Mouse (Mus musculus) ZHBTc4 (cell line): Measurements from ENCODE around the gene Pwp2.

Experiments
- DNase-seq: peaks from one replicate; pipeline ENCODE4 v3.0.0-alpha.2; 2011; ENCODE audit warnings: low read depth, low spot score

Gene Pwp2

GRCm38 (mm10) chr10:78184531-78185380, at the start of gene Pwp2:
Gene Pwp2, minus strand, starts transcription at chr10:78185149.
- peak; percentile 98 for DNase-seq

DNA sequence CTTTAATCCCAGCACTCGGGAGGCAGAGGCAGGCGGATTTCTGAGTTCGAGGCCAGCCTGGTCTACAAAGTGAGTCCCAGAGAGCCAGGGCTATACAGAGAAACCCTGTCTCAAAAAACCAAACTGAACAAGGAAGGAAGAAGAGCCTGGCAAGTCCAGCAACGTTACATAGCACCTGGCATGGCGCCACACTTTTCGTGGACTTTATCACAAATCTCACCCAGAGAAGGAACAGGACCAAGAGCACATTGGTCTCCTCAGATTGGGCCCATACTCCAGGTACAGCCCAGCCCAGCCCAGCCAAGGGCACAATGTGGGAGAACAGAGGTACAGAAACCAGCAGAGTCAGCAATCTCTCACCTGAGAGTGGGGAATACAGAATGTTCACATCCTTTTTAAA, 48.8 kb upstream of the Pwp2 start:
- DNase-seq, result no peak

DNA sequence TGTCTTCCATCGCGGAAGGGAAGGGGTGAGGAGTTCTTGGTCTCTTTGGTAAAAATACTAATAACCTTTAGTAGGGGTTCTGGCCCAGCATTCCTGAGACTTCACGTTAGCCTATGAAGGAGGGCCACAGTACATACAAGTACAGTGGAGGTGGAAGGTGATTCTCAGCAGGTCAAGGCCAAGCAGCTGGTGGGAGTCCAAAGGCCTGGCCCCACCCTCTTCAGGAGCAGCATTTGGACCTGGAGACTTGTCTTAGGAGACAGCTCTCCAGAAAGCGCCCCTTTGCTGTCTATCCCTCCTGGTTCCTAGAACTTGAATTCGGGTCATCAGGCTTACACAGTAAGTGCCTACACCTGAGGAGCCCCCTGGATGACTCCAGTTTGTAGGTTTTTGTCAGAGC, 48.2 kb upstream of the Pwp2 start:
- no peak for DNase-seq

GRCm38 (mm10) chr10:78232301-78232980, 47.5 kb upstream of the Pwp2 start:
- DNase-seq, result no peak

DNA sequence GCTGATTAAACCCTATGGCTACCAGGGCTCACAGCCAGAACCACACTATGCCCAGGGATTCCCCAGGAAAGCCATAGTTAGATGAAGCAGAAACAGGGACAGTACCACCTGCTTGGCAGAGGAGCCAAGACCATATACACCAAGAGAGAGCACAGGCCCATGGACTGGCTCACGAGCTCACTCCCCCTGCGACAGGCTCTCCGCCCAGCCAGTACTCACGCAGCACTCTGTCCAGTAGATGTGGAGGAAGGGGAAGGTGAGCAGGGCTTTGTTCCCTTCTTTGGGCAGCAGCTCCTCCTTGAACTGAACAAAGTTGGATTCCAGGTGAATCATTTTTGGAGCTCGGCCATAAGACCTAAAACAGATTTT, 43.6 kb upstream of the Pwp2 start:
- DNase-seq, result no peak

- DNase-seq, result no peak
Measured at GRCm38 (mm10) chr10:78227875-78228559, 43.1 kb upstream of the Pwp2 start.

GRCm38 (mm10) chr10:78224136-78224535, 39.2 kb upstream of the Pwp2 start:
- no peak for DNase-seq

DNA sequence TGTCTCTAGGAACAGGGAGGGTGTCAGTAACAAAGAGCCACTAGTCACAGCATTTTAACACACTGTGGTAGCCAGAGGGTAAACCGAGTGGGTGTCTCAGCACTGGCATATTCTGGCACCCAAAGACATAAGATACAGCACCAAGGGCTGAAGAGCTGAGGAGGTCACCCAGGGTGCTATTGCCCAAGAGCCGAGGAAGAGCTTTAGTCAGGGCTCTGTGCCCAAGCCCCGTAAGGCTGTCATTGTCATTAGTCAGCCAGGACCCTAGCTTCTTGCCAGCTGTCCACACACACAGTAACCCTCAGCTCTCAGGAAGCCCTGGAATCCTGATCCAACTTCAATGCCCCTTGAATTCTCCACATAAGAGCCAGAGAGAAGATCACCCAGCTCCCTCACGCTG, 38.0 kb upstream of the Pwp2 start:
- DNase-seq, result no peak

DNA sequence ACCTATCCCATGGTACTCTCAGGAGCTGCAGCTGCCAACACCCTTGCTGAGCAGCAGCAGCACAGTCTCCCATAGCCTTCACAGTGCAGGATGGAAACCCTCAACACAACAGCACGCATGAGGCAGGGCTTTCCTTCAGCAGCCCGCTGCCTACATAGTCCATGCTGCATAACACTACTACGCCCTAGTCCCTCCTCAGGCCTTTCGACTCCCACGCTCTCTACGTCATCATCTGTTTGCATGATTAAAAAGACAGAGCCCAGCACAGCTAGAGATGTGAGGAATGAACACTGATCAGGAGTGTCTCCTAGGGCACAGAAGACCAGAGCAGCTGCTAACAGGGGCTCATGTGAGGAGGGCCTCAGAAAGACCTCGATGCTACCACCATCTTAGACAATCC, 36.4 kb upstream of the Pwp2 start:
- no peak for DNase-seq

GRCm38 (mm10) chr10:78219528-78219927, 34.6 kb upstream of the Pwp2 start:
- no peak for DNase-seq

- no peak for DNase-seq
Measured at GRCm38 (mm10) chr10:78218576-78218975, 33.6 kb upstream of the Pwp2 start.

- DNase-seq, result no peak
Measured at GRCm38 (mm10) chr10:78216376-78217083, 31.6 kb upstream of the Pwp2 start.

- no peak for DNase-seq
Measured at GRCm38 (mm10) chr10:78214371-78214770, 29.4 kb upstream of the Pwp2 start.

GRCm38 (mm10) chr10:78211311-78211710, 26.4 kb upstream of the Pwp2 start:
- peak; percentile 60 for DNase-seq

DNA sequence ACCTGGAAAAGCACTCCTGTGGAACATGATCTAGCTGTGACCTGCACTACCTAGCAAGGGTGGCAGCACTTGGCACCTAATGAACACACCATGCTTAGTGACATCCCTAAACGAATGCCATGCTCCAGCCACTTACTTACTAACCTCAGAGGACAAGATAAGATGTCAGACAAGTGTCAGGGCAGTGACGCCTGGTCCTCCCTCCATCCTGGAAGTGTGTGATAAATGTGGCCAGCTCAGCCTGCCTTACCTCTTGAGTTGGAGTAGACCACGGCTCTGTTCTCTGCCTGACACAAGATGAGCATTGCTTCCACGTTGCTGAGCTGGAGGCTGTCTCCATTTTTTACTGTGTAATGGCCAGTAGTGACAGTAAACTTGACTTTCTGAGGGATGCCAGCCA, 16.2 kb upstream of the Pwp2 start:
- DNase-seq, result no peak

GRCm38 (mm10) chr10:78192933-78193332, 8.0 kb upstream of the Pwp2 start:
- DNase-seq, result no peak

DNA sequence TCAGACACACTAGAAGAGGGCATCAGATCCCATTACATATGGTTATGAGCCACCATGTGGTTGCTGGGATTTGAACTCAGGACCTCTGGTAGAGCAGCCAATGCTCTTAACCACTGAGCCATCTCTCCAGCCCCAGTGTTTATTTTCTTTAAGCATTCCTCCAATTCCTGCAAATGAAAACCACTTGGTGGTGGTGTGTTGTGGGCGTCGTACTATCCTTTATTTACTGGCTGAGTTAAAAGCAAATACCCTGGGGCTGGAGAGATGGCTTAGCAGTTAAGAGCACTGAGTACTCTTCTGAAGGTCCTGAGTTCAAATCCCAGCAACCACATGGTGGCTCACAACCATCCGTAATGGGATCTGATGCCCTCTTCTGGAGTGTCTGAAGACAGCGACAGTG, 1.1 kb upstream of the Pwp2 start:
- peak; percentile 12 for DNase-seq

- no peak for DNase-seq
Measured at GRCm38 (mm10) chr10:78185381-78185725, 404 bp upstream of the Pwp2 start.

- no peak for DNase-seq
Measured at GRCm38 (mm10) chr10:78183577-78183976, 1.4 kb downstream of the Pwp2 start.

DNA sequence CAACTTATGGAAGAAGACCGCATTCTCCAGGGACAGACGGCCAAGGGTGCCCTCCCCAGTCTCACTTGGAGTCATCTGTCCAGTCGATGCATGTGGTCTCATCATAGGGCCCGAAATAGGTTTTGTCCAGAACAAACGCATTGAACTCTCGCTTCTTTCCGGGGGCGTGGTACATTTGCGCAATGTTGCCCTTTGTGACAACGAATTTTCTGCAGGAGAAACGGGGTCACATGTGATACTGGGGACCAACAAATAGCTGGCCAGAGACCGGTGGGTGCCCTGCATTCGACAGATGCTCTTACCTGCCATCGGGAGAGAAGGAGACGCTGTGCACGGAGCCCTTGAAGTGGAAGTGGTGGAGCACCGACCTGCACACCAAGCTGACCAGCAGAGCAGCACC, 2.6 kb downstream of the Pwp2 start:
- DNase-seq, result no peak

- DNase-seq, result no peak
Measured at GRCm38 (mm10) chr10:78174474-78174873, 10.5 kb downstream of the Pwp2 start.

- no peak for DNase-seq
Measured at GRCm38 (mm10) chr10:78171581-78171980, 13.4 kb downstream of the Pwp2 start.
